In genomic region chr14:14596057-14596809, GRCm38 (mm10) we compare ENCODE assay signal across 16 mouse cellular contexts.
"Had no signal": no experiment of that assay in that cellular context is flagged by ENCODE, and none has a peak within 500 bp of the region (broad histone marks: within the 10 kb centered on the region; RNA-seq: fewer than 3 reads in every experiment).

No protein-coding gene starts in this region.

- H3K27me3 ChIP-seq: limb, embryonic 12.5 days; liver, embryonic 13.5 days; lung, embryonic 15.5 days; megakaryocyte, embryonic 14.5 days; midbrain, embryonic 15.5 days; neural tube, embryonic 13.5 days had no signal

- H3K27ac ChIP-seq: limb, embryonic 12.5 days; liver, embryonic 13.5 days; lung, embryonic 15.5 days; macrophage; midbrain, embryonic 15.5 days; neural tube, embryonic 13.5 days; stomach, postnatal 0 days had no signal

- H3K9ac ChIP-seq: limb, embryonic 12.5 days; liver, embryonic 13.5 days; liver, postnatal 0 days; lung, embryonic 15.5 days; midbrain, embryonic 15.5 days; neural tube, embryonic 13.5 days had no signal

- H3K9me3 ChIP-seq: limb, embryonic 12.5 days; liver, embryonic 13.5 days; lung, embryonic 15.5 days; megakaryocyte, embryonic 14.5 days; midbrain, embryonic 15.5 days; neural tube, embryonic 13.5 days had no signal

- H3K4me3 ChIP-seq: limb, embryonic 12.5 days; liver, embryonic 13.5 days; lung, embryonic 15.5 days; megakaryocyte, embryonic 14.5 days; midbrain, embryonic 15.5 days; neural tube, embryonic 13.5 days had no signal

- ATAC-seq: liver, postnatal 0 days; midbrain, embryonic 15.5 days had no signal

- H3K4me2 ChIP-seq: limb, embryonic 12.5 days; liver, embryonic 13.5 days; lung, embryonic 15.5 days; midbrain, embryonic 11.5 days; midbrain, embryonic 15.5 days; neural tube, embryonic 13.5 days had no signal

- H3K36me3 ChIP-seq: limb, embryonic 12.5 days; liver, embryonic 13.5 days; lung, embryonic 15.5 days; midbrain, embryonic 15.5 days; neural tube, embryonic 13.5 days had no signal

- H3K4me1 ChIP-seq: limb, embryonic 12.5 days; liver, embryonic 13.5 days; lung, embryonic 15.5 days; midbrain, embryonic 15.5 days had no signal

- DNase-seq: kidney, postnatal 25 days; layer of hippocampus, adult 9-11 months; layer of hippocampus, postnatal 36 days; liver; liver, embryonic 13.5 days; liver, postnatal 0 days; lung, postnatal 14 days; right cerebral cortex, postnatal 14 days had no signal
